17 mouse cellular contexts compared by ENCODE assay signal in the genomic region with DNA sequence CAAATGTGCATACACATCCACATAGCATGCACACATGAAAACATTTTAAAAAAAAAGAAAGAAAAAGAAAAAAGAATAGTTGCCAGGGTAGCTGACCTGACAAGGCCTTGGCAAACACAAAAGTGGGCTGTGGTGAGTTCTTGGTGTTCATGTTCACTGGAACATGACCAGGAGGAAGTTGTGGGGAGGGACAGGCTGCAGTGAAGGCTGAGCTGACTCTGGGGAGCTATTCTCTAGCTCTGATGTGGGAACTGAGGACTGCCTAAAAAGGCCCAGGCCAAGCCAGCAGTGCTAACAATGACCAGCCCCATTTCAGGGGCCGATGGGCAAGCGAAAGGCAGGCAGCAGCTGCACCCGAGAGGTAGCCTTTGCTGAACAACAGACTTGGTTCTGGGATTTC.
A peak's percentile ranks its signal among the peaks of the same experiment; 100 is the strongest.
DNase-seq lines count a peak whose midpoint lies in the region; ATAC-seq and TF ChIP-seq lines count a peak whose summit lies in the region.
"Had no signal": no experiment of that assay in that cellular context is flagged by ENCODE, and none has a peak within 500 bp of the region (broad histone marks: within the 10 kb centered on the region; RNA-seq: fewer than 3 reads in every experiment).

No protein-coding gene starts in this region.

- 48% methylated on average over 3 of the region's 3 CpGs for WGBS in hindbrain, embryonic 12.5 days
- 59% methylated on average over 3 of the region's 3 CpGs for WGBS in hindbrain, embryonic 16.5 days

- no peak for TF ChIP-seq CTCF in Patski (IDR thresholded peaks at IDR 0.05)

- H3K27ac ChIP-seq in hindbrain, embryonic 12.5 days = peak overlapping the region; percentile 12; the same call in 1 of the 2 replicates
- H3K27ac ChIP-seq in hindbrain, embryonic 16.5 days (ENCODE audit: low read depth, low read length) = no peak overlapping the region
- H3K27ac ChIP-seq: embryonic facial prominence, embryonic 15.5 days; left cerebral cortex, adult 2 months; limb, embryonic 13.5 days had no signal

- POLR2A ChIA-PET in Patski (lab: Charles Lee) = no interaction called here

- CTCF ChIA-PET in Patski (lab: Charles Lee) = interaction anchor here (0.9 to 1.1 kb wide), 3 partner anchors 19 to 51 kb away, joined by 3 read pairs; no protein-coding TSS in a partner anchor

- in situ Hi-C loops in Patski (cut with MboI; ENCODE audit: low pct_unique_long_range_greater_than_20kb) = no loop called here

- no peak overlapping the region for H3K4me3 ChIP-seq in hindbrain, embryonic 12.5 days
- H3K4me3 ChIP-seq in hindbrain, embryonic 16.5 days (ENCODE audit: low read length) = no peak overlapping the region
- H3K4me3 ChIP-seq: embryonic facial prominence, embryonic 15.5 days; left cerebral cortex, adult 2 months; limb, embryonic 13.5 days; myocyte had no signal

- ATAC-seq in hindbrain, embryonic 12.5 days (ENCODE audit: low FRiP score) = no peak
- no peak for ATAC-seq in hindbrain, embryonic 16.5 days
- ATAC-seq in Patski = peak; percentile 65
- peak; percentile 68 for ATAC-seq in neutrophil, adult 5-6 weeks (ENCODE audit: extremely low read depth, insufficient number of reproducible peaks, low FRiP score, poor library complexity, severe bottlenecking)
- ATAC-seq: activated CD4-positive, CD25-positive, alpha-beta regulatory T cell, adult 4 months; forebrain, embryonic 14.5 days; intestine, postnatal 0 days had no signal

- no peaks in the 10 kb centered on the region for H3K9me3 ChIP-seq in hindbrain, embryonic 12.5 days (replicated peaks)
- H3K9me3 ChIP-seq in hindbrain, embryonic 16.5 days (ENCODE audit: control insufficient read depth, low read length) = no peaks in the 10 kb centered on the region
- H3K9me3 ChIP-seq: embryonic facial prominence, embryonic 15.5 days; limb, embryonic 13.5 days had no signal

- 0 out of 2 replicates have a peak, but pooled peaks cover 6% of the 10 kb centered on the region for H3K27me3 ChIP-seq in hindbrain, embryonic 12.5 days
- H3K27me3 ChIP-seq in hindbrain, embryonic 16.5 days (replicated peaks; ENCODE audit: control insufficient read depth, insufficient read depth, low read length) = no peaks in the 10 kb centered on the region
- H3K27me3 ChIP-seq in Patski = no peaks in the 10 kb centered on the region
- H3K27me3 ChIP-seq: embryonic facial prominence, embryonic 15.5 days had no signal

- H3K36me3 ChIP-seq in hindbrain, embryonic 12.5 days = no peaks in the 10 kb centered on the region
- H3K36me3 ChIP-seq in hindbrain, embryonic 16.5 days (ENCODE audit: control insufficient read depth, insufficient read depth, low read length) = no peaks in the 10 kb centered on the region
- H3K36me3 ChIP-seq: embryonic facial prominence, embryonic 15.5 days; limb, embryonic 13.5 days had no signal

- no peak overlapping the region for H3K4me2 ChIP-seq in hindbrain, embryonic 12.5 days (replicated peaks)
- no peak overlapping the region for H3K4me2 ChIP-seq in hindbrain, embryonic 16.5 days (ENCODE audit: low read length)
- H3K4me2 ChIP-seq: embryonic facial prominence, embryonic 15.5 days; limb, embryonic 13.5 days had no signal

- DNase-seq in ovary, adult 18-20 months (ENCODE audit: low spot score) = peak; percentile 24
- no peak for DNase-seq in ovary, postnatal 10 days (ENCODE audit: low spot score)
- no peak for DNase-seq in Patski (ENCODE audit: low read depth, low spot score)
- no peak for DNase-seq in yolk sac, embryonic 10.5 days (ENCODE audit: low spot score)
- no peak for DNase-seq in frontal cortex, postnatal 10 days (ENCODE audit: low spot score in 2 of 2)
- DNase-seq: cerebellum, adult 11 months; thymus, postnatal 25 days had no signal

- no peak overlapping the region for H3K9ac ChIP-seq in hindbrain, embryonic 12.5 days
- H3K9ac ChIP-seq in hindbrain, embryonic 16.5 days (ENCODE audit: low read depth, low read length) = no peak overlapping the region
- H3K9ac ChIP-seq: embryonic facial prominence, embryonic 15.5 days; limb, embryonic 13.5 days had no signal

- H3K4me1 ChIP-seq in hindbrain, embryonic 12.5 days = peaks cover 13% of the 10 kb centered on the region; the same call in 1 of the 2 replicates
- no peaks in the 10 kb centered on the region; the same call in 1 of the 2 replicates for H3K4me1 ChIP-seq in hindbrain, embryonic 16.5 days (ENCODE audit: control insufficient read depth, insufficient read depth, low read depth, low read length)

Comparison
In these comparisons a context has a peak if more than half of its experiments do, and no peak if none do; other contexts are left out.
1. ATAC-seq: peak in Patski (single experiment) and neutrophil, adult 5-6 weeks (single experiment); none in hindbrain, embryonic 12.5 days (single experiment) and hindbrain, embryonic 16.5 days (single experiment).